Mouse (Mus musculus) NIH3T3 (cell line): ENCODE measurements around the gene Gigyf1.
A peak's percentile ranks its signal among the peaks of the same experiment; 100 is the strongest.

ENCODE experiments used
- DNase-seq: peaks from one replicate; pipeline ENCODE4 v3.0.0-alpha.2; 2012; ENCODE audit warnings: low read depth

The Gigyf1 gene

GRCm38 (mm10) chr5:137518436-137518835, at the start of gene Gigyf1:
Gene Gigyf1, plus strand, starts transcription at chr5:137518548.
- peak; percentile 55 for DNase-seq

- DNase-seq, result no peak
Observed at GRCm38 (mm10) chr5:137472252-137472904, 46.0 kb upstream of the Gigyf1 start.

- DNase-seq, result no peak
Observed at GRCm38 (mm10) chr5:137474351-137474750, 44.0 kb upstream of the Gigyf1 start.

- no peak for DNase-seq
Observed at GRCm38 (mm10) chr5:137476964-137477363, 41.4 kb upstream of the Gigyf1 start, which contains the start of gene Zan. Gene Zan, minus strand, starts transcription at chr5:137477064.

GRCm38 (mm10) chr5:137481138-137481537, 37.2 kb upstream of the Gigyf1 start:
- peak; percentile 94 for DNase-seq

GRCm38 (mm10) chr5:137481897-137482296, 36.5 kb upstream of the Gigyf1 start:
- DNase-seq, result peak; percentile 18

- no peak for DNase-seq
Observed at GRCm38 (mm10) chr5:137485071-137485850, 33.1 kb upstream of the Gigyf1 start.

GRCm38 (mm10) chr5:137485851-137486155, 32.5 kb upstream of the Gigyf1 start:
- DNase-seq, result no peak

- DNase-seq, result peak; percentile 37
Observed at GRCm38 (mm10) chr5:137487616-137488015, 30.7 kb upstream of the Gigyf1 start.

GRCm38 (mm10) chr5:137491559-137491958, 26.8 kb upstream of the Gigyf1 start:
- peak; percentile 62 for DNase-seq

- DNase-seq, result peak; percentile 22
Observed at GRCm38 (mm10) chr5:137493831-137494230, 24.5 kb upstream of the Gigyf1 start.

- no peak for DNase-seq
Observed at GRCm38 (mm10) chr5:137500186-137500585, 18.2 kb upstream of the Gigyf1 start.

GRCm38 (mm10) chr5:137501709-137502666, 16.4 kb upstream of the Gigyf1 start, which contains the start of gene Pop7:
Gene Pop7, minus strand, starts transcription at chr5:137502518.
- DNase-seq, result peak; percentile 100

GRCm38 (mm10) chr5:137502667-137503110, 15.7 kb upstream of the Gigyf1 start:
- peak; percentile 94 for DNase-seq

- peak; percentile 37 for DNase-seq
Observed at GRCm38 (mm10) chr5:137504041-137504440, 14.3 kb upstream of the Gigyf1 start.

GRCm38 (mm10) chr5:137510014-137510501, 8.3 kb upstream of the Gigyf1 start:
- peak; percentile 83 for DNase-seq

- peak; percentile 24 for DNase-seq
Observed at GRCm38 (mm10) chr5:137510573-137511390, 7.6 kb upstream of the Gigyf1 start.

GRCm38 (mm10) chr5:137511706-137512105, 6.6 kb upstream of the Gigyf1 start:
- no peak for DNase-seq

GRCm38 (mm10) chr5:137512847-137513794, 5.2 kb upstream of the Gigyf1 start:
- peak; percentile 59 for DNase-seq
